Mouse (Mus musculus) G1E (cell line): ENCODE data around the gene Cd300ld3.

Experiments
- CTCF ChIP-seq: IDR thresholded peaks from 2 replicates; pipeline ENCODE4 v1.5.1; 2012; ENCODE audit warnings: low read depth, low read length, inconsistent platforms, mixed read lengths
- GATA1 ChIP-seq: IDR thresholded peaks from 2 replicates; pipeline ENCODE4 v1.6.1; 2012; ENCODE audit warnings: borderline replicate concordance, low read length, inconsistent platforms, mixed read lengths
- POLR2AphosphoS5 ChIP-seq: IDR thresholded peaks from 2 replicates; pipeline ENCODE4 v1.6.1; 2012; ENCODE audit warnings: low read depth, low read length, inconsistent platforms; ENCODE audit not compliant: insufficient replicate concordance
- TAL1 ChIP-seq: conservative IDR thresholded peaks from 2 replicates; pipeline ENCODE4 v1.6.1; 2012; ENCODE audit warnings: low read depth, low read length, inconsistent platforms, mixed read lengths

GRCm38 (mm10) chr11:115073002-115073401 is 24.8 kb upstream of the Cd300ld3 start:
- TF ChIP-seq CTCF: no peak
- TF ChIP-seq GATA1: no peak
- no peak for TF ChIP-seq TAL1
- no peak for TF ChIP-seq POLR2AphosphoS5
